Mouse (Mus musculus): ENCODE data around the gene BC048679.

Gene BC048679

DNA sequence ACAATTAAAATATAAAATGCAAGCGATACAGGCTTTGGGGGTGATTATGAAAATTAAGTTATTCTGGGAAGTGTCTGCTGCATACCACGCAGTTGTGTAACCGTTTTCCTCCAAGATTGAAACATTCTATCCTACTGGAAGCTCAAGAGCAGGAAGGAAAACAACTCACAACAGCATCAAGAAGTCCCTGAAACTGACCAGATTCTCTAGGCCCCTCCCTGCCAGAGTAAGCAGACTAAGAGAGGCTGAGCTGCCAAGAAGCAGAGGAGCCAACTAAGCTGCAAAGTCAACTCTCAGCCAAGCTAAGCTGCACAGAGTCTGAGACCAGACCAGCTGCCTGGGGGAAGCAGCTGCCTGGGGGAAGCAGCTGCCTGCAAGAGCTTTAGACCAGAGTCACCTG lies 22.9 kb downstream of the BC048679 start:
- no peak for DNase-seq

DNA sequence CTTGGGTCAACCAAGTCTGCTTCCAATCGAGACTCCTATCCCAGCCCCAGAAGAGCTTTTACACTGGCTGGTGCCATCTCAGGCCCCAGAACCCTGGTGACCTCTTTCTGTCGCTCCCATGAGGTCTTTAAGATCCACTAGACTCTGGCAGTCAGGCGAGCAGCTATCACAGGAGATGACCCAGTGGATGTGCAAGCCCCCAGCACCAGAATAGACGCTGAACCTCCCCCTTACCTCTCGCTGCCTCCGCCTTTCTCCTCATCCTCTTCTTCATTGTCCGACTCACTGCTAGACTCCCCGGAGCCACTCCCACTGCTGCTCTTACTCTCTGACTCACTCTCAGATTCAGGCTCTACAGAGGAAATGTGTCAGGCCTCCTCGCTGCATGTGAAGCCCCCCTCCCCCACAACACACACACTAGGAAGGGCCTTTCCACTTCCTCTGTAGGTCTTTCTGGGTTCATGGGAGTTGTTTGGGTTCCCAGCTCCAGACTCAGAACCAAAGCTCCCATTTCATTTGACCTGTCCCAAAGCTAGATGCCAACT lies 33.1 kb downstream of the BC048679 start:
- no peak for DNase-seq

DNA sequence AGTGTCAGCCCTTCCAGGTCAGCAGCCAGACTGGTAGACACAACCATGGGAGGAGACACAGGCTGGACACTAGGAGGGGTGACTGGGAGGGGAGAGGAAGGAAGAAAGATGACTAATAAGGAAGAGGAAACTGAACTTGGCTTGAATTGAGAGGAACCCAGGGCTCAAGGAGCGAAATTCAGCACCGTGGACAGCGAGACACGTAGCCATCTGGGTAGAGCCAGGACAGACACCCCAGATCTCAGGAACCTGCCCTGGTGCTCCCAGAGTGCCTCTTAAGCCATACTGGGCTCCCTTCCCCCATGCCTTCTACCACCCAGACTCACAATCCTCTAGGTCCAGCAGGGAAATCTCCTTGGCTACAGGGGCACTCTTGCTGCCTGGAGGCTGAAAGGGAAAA lies 34.0 kb downstream of the BC048679 start:
- no peak for DNase-seq

DNA sequence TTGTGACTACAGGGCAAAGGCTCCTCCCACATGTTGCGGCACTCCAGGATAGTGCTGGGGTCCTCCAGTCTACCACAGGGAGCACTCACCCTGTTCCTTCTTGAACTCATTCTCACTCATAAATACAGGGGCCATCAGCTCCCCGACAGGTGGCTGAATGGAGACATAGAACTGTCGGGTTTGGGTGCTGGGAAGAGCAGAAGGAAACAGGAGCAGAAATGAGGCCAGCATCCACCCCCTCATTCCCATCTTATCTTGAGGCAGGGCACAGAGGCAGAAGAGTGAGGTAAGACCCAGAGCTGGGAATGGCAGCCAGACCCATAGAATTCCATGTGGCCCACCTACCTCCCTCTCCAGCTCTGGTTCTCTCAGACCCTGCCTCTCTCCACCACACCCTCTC lies 35.3 kb downstream of the BC048679 start:
- no peak for DNase-seq

DNA sequence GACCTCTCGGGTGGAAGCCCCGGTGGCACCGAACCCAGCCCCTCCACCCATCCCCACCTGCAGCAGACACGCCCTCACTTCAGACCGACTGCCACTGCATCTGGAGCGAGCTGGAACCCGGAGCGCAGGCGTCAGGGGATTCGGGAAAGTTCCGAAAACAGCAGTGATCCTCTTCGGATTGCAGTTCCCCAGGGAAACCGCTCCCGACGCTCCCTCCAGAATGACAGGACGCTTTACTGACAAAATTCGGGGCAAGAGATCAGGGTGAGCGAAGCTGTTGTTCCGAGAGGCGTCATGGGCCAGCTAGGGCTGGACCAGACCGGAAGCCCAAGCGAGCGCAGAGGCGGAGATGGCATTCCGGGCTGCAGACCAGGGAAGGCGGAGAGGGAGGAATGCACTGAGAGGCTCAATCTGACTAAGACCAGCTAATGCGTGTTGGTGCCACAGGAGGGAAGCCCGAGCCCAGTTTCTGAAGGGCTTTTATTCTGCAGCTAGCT lies 42.9 kb downstream of the BC048679 start, which contains the start of gene Cpeb1:
Gene Cpeb1, minus strand, starts transcription at position 311 of the 497 bp plus-strand sequence.
- DNase-seq = peak; percentile 65

DNA sequence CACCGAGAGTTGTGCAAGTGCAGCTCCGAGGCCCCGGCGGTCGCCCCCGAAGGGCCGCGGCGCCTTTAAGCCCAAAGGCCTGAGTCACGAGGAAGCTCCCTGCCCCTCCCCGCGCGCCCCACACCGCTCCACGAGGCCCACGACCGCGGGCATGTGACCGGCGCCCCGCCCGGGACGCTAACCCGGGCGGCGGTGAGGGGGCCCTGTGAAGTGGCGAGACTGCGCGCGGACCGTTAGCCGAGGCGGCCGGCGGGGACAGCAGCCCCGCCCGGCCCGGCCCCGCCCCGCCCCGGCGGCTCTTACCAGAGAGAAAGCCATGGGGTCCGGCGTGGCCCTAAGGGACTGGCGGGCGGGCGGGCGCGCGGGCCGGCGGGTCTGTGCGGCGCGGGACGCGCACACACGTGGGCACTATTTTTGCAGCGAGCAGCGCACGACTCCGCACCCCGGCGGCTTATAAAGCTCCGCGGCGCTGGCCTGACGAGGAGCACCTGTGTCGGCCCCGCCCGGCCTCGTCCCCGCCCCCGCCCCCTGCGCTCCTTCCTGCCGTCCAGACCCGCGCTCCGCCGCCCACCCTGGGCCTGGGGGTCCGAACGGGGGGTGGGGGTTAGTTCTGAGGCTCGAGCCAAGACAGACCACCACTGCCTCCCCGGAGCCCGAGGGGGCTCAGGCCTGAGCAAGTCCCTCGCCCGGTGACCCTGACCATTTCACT lies 43.6 kb downstream of the BC048679 start:
- peak; percentile 44 for DNase-seq

DNA sequence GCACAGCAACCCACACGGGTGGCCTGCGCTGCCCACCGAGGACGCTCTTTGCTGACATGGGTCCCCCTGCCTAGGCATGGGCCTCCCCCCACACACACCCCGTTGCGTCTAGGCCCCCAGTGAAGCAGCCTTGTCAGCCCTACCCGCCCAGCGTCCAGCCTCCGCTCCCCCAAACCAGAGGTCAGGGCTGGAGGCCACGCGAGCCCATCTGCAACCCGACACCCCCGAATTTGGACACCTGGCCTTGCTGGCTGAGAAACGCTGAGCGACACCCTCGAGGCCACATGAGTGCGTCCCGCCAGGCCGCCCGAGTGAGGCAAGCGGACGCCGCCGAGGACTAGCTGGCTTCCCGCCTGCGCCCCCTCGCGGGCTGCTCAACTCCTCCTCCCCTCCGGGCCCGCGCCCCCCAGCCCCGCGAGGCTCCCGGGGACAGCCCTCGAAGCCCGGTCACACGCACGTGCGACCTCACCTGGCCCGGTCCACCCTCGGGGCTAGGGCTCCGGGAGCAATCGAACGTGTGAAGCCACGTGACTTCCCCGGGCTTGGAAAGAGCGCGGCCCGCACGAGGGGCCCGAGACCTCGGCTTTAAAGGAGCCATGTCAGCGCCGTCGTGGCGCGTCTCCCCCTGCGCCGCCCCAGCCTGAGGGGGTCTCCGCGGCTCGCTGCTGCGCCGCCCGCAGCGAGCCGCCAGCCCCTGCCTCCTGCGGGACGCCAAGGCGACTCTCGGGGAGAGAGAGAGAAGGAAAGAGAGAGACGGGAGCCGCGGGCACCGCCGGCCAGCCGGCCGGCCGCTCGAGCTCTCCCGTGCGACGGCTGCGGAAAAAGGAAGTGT lies 44.4 kb downstream of the BC048679 start:
- DNase-seq = peak; percentile 26

DNA sequence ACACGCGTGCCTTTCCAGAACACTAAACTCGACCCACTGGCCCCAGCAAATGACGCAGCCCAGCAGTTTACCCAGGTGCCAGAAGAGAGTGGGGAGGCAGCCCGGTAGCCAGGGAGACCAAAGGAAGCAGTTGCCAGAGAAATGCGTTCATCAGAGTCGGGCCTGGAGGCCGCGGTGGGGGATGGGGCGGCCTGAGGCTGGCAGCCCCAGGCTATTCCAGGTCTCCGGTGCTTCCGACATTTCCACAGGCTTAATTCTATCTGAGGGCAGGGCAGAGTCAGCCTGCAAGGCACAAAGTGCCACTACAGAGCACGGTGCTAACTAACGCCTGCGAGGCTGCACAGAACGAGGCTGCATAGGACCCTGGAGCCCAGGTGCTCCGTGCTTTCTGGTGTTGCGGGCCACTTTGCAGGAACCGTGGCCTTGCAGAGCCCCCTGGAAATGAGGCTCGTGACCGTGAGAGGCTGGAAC lies 45.1 kb downstream of the BC048679 start:
- DNase-seq = peak; percentile 10
